Mouse (Mus musculus): ENCODE data around the gene Ctps.
"Not testable (repeated sequence)": the region's sequence is repeated elsewhere in the genome, so short reads cannot be mapped to it uniquely, and the experiment has no call there.

Gene Ctps

DNA sequence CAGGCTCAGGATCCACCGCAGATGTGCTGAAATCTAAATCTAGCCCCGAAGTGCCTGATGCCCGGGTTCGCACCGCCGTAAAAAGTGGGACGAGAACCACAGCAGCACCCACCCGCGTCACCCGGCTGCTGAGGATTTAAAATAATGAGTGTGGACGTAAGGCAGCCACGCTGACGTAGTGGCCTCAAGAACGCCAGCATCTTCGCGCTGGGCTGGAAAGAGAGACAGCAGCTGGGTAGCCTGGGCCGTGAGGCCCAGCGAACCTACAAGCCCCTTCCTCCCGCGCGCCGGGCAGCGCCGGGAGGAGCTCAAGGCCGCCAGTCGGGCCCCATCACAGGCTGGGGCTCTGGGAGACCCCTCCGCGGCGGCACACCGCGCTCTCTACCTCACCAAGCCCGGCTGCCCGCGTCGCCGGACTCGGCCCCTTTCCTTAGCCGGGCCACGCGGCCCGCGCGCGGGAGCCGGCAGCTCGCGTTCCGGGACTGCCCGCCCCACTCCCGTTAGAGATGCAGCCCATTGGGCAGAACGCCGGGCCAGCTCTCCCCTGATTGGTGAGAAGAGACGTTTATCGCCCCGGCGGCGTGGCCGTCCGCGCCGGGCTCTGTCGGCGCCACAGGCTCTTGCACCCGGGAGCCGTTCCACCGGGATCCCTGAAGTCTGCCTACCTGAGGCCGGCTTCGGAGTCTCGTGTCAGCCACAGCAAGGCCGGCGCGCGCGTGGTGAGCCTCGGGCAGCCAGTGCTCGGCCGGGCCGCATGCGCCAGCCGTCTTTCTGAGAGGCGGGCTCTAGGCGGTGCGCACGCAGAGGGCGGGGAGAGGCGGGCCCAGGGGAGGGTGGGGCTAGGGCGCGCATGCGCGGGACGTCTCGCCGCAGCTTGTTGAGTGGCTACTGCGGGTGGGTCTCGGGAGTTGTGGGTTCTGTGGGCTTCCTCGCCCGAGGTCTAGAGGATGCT lies at the start of gene Ctps:
Ctps (minus strand) TSS at position 791 of the 952 bp plus-strand sequence.
- peak; percentile 93 to 94 for DNase-seq

DNA sequence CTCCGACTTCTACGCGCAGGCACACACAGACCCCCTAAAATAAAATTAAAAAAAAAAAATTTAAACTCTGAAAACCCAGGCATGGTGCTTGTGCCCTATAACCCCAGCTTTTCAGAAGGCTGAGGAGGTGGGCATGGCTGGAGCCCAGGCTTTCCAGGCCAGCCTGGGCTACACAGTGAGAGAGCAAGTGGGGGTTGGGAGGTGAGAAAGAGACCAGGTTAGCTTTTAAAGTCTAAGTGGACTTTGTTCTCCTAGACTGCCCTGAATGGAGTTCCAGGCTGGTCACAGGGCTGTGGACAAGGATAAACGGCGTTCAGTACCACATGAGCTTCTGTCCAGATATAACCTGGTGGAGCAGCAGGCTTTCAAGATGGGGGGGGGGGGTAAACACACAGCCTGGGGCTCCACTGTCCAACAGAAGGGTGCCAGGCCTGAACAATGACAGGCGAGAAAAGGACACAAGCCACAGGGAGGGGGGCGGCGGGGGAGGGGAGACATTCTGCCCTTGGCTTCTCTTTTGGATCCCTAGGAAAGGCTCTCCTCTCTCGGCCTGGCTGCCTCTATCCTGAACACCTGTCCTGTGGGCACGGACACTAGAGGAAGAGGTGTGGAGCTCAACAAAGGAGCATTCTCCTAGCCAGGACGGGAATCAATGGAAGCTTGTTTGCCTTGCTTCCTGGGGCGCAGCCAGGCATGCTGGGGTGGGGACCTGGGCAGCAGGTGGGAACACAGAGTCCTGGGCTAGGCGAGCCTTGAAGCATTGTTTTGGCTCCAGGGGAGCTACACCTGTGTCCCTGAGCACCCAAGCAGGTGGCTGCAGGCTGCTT lies 46.3 kb upstream of the Ctps start:
- DNase-seq, result no peak

DNA sequence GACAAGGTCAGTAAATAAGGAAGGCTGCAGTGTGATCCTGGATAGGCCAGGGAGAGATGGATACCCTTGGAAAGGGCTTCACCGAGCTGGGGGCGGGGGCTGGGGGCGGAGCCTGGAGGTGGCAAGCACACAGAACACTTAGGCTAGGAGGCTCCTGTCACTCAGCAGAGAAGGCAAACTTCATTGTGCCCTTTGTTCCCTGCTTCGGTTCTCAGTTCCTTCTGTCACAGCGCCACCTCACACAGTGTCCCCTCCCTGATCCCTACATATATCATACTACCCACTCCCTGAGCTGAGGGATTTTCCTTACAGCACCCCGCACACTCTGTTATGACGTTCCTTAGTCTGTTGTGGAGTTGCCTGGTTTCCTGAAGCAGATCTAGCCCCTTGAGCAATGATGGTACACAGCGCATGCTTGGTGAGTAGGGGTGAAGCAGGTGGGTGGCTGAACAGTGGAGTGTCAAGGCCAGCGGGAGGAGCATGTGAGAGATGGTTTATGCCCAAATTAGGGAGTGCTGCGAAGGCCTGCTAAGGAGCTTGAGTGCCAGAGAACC lies 45.5 kb upstream of the Ctps start:
- peak; percentile 29 to 74 for DNase-seq

DNA sequence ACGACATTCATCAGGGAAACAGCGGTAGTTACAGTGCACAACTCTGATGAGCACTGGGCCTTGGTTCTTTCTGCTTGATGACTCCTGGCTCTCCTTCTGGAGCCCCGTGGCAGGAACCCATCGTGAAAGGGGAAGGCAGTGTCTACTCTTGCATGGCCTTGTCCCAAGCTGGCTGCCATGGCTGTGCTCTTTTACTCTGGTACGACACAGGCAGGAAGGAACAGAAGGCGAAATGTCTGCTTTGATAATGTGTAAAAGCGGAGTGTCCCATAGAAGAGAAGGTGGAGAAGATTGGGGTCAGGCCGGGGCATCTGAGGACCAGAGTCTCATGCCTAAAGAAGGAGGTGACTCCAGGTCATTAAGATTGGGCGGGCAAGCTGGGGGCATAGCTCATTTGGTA lies 44.6 kb upstream of the Ctps start:
- DNase-seq, result no peak

DNA sequence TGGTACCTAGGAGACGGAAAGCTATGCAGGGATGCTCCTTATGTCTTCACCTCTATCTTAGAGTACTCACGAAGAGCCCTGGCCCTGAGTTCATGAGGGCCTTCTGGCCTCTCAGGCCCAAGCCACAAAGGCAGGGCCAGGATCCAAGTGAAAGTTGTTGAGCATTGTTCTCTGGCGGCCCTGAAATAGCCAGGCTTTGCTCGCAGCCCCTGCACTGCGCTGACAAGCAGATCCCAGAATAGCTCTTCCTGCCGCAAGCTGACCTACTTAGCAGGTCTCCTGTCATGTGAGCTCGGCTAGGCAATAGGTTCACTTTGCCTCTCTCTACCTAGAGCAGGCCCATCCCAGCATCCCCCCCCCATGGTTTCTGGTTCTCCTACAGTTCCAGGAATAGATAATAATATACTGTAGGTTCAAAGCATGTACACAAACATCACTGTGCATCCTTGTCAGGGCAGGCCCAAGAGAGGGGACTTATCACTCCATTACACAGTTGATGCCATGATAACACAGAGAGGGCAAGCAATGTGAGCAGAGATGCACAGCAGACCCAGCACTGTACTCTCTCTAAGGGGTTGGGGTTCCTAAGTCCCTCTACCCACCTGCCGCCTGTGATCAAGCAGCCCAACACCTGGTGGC lies 43.7 kb upstream of the Ctps start:
- peak; percentile 27 to 39 for DNase-seq

DNA sequence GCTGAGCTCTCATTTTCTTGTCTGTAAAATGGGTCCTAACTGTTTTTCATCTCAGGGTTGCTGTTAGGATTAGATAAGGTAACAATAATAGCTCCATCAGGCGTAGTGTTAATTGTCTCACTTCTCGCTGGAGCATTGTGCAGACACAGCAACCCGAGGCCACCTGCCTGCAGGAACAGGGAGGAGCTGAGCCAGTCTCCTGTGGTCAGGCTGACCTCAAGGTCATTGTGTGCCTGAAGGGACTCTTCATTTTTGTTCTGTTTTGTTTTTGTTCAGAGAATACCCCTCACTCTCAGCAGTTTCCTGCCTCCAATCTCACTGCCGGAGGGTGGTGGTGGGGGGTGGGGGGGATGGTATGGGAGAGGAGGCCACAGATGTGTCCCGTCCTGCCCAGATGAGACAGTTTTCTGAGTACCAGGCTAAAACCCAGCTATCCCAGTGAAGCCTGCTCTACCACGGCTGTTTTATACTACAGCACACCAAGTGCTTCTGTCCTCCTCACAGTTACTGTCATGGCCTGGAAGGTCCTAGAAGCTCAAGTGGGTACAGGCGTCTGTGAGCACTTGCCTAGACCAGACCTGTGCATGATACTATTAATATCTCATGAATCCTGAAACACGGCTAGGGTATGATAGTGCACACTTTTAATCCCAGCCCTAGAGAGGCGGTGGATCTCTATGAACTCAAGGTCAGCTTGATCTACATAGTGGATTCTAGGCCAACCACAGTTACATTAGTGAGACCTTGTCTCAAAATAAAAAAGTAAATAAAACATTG lies 42.4 kb upstream of the Ctps start:
- DNase-seq, result peak in 1 of 2 experiments; percentile 29

DNA sequence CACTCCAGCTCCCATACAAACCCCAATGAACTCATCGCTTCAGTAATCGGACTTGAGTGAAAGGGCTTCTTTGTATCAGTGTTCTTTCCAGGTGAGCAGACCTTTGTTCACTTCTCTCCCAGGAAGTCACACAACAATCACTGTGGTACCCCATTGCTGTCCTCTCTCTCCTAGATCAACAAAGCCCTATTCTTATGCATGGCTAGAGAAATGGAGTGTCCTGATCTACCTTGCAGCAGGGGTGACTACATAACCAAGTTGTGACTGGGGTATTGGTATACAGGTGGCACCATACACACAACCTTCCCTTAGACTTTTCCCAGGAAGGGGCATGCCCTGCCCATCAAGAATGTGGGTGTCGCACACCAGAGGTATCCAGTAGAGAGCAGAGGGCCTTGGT lies 40.9 kb upstream of the Ctps start:
- no peak for DNase-seq

DNA sequence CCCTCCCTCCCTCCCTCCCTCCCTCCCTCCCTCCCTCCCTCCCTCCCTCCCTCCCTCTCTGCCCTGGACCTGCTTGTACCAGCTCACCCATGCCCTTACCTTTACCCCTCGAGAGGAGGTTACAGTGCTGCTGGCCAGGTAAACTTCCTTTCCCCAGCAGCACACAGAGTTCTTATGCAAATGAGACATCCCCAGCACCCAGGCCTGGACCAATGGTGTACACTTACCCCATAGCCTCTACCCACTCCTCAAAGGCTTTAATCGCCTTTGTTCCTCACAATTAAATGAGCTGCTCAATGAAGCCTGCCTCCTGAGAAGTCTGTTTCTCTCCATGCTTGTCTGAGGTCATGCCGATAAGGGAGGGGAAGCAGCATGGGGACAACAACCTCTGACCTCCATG lies 36.9 kb upstream of the Ctps start:
- peak in 1 of 2 experiments; percentile 28 for DNase-seq

DNA sequence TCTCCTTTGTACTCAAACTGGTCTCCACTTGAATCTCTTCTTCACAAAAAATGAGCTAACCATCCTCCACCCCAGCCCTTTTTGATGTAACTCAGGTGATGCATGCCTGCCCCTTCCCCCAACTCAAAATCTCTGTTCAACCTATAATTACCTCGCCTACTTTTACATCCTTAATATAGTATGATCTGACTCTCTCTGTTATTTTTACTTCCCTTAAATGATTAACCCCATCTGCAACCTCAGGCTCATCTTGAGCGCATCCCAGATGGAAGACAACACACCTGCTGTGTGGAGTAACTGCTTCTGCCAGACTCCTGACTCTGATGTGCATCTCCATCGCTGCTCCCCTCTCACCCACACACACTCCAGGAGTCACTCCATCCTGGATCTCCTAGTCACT lies 32.6 kb upstream of the Ctps start:
- no peak for DNase-seq

DNA sequence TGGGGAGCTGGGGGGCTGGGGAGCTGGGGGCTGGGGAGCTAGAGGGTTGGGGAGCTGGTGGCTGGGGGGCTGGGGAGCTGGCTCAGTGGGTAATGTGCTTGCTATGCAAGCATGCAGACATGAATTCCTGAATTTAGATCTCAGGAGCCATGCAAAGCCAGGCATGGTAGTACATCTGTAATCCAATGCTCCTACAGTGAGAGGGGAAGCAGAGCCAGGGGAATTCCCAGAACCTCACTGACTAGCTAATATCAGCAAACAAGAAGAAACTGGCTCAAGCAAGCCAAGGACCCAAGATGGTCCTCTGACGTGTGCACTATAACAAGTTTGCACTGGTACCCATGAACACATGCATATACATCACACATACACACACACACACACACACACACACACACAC lies 31.7 kb upstream of the Ctps start:
- no peak for DNase-seq

DNA sequence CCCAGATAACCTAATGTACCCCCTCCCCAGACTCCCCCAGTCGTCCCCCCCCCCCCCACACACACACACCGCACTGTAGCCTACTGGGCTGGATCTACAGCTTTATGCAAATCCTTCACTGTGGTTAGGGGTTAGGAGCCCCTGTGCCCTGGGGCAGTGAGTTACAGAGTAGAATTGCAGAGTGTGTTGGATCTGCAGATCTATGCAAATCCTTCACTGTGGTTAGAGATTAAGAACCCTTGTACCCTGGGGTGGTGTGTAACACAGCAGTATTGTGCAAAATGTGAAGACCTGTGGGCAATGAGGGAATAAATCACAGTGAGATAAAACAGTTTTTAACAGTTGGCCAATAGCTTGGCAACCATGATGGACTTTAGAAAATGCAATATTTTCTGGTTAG lies 28.8 kb upstream of the Ctps start:
- peak; percentile 21 to 58 for DNase-seq

DNA sequence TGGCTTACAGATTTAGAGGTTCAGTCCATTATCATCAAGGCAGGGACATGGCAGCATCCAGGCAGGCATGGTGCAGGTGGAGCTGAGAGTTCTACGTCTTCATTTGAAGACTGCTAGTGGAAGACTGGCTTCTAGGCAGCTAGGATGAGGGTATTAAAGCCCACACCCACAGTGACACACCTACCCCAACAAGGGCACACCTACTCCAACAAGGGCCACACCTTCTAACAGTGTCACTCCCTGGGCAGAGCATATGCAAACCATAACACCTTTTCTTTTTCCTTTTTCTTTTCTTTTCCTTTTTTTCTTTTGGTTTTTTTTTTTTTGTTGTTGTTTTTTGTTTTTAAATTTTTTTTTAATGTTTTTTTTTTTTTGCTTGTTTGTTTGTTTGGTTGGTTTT lies 26.1 kb upstream of the Ctps start:
- DNase-seq, result not testable (repeated sequence)

DNA sequence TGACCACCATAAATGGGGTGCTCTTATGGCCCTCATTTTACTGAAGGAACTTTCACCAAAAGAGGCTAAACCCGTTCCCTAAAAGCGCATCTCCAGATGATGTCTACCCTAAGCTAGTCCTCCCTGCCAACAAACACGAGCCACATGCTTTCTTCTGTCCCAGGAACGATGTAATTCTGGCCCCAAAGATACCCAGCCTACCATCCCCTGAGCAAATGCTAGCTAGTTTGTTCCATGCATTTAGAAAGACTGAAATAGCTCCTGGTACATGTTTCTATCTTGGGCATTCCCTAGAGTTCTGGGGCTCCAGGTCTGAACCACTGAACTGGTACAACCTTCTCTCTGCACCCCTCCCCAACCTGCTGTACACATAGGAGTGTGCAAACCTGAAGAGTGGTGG lies 20.9 kb upstream of the Ctps start:
- DNase-seq, result no peak

DNA sequence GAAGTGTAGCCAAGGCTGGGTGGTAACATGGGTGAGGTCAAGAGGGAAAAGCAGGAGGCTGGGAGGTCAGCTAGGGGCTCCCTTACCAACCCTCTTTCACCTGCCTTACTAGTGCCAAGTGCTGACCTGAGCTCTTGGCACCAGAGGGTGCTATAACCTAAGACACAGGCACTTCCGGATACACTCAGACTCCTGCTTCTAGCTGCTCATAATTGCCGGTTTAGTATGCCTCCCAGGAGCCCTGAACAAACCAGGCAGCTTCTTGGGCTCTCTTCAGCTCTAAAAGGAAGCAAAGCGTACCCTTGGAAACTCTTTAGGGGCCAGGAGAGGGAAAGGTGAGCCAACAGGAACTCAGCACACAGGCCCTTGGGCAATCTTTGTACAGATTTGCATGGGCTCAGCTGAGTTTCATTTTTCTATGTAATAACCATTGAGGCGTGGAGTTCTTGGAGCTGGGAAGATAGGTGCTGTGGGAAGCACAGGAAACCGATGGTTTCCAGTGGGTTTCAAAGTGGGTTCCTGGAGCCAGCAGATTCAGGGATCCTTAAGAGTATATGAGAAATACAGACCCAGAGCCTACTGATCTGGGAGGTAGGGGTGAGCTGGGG lies 19.8 kb upstream of the Ctps start:
- DNase-seq, result peak; percentile 68 to 77

DNA sequence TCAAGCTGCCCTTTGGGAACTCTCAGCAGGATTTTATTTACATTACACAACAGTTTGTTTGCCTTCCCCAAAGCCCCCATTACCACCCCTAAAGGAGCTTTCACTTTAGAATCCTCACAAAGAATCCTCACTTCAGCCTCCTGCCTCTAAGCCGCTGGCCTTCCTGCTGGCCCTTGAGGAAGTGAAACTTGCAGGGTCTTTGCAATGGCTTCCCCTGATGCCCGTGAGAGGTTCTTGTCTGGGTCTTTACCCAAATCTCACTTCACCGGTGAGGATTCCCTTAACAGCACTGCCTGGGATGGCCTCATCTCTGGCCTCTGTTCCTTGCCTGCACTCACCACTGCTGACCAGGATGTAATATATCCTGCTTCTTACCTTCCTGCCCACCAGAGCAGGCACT lies 19.0 kb upstream of the Ctps start:
- no peak for DNase-seq

DNA sequence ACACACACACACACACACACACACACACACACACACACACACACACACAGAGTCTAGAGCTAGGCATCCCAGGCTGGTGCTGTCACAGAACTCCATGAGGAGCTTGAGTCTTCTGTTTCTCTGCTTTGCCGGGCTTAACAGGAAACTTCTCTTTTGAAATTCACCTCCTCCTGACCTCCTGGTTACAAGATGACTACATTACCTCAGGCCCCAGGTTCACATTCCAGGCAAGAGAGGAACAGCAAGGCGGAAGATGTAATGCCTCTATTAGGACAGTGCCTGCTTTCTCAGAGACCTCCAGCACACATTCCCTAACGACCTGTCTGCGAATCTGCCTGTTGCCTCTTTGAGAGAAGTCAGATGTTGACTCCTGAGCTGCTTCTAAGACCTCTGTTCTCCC lies 18.4 kb upstream of the Ctps start, which contains the start of gene Gm8439:
Gm8439 (plus strand) TSS at position 301 of the 400 bp plus-strand sequence.
- no peak for DNase-seq

DNA sequence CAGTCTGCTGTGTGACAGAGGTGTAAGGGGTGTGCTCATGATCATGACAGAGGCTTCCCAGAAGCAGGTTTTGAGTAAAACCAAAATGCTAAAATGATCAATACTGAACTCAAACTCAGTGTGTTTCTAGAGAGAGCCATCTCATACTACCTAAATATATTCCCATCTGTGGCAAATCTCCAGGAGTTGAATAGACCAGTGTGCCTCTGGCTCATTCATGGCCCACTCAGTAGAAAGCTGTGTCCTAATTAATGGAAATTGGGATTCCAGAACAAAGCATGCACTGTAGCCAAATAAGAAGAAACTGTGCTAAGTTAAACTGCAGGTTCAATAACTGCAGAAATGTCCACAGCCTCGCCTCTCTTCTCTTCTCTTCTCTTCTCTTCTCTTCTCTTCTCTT lies 16.9 kb upstream of the Ctps start:
- DNase-seq, result no peak

DNA sequence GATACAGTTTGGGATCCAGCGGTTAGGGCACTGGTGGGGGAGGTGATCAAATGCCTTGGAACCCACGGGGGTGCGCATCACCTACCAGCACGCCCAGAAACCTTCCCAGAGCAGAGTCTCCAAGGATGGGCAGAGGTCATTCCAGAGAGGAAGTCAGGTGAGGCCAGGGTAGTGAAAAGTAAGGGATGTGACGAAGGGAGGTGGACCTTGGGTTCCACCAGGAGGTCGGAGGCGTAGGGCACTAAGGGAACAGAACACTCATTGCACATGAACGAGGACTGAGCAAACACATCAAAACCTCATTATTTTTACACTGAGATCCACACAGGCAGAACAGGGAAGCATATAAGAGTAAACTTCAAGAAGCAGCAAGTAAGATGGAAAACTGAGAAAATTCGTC lies 11.6 kb upstream of the Ctps start:
- DNase-seq, result no peak

DNA sequence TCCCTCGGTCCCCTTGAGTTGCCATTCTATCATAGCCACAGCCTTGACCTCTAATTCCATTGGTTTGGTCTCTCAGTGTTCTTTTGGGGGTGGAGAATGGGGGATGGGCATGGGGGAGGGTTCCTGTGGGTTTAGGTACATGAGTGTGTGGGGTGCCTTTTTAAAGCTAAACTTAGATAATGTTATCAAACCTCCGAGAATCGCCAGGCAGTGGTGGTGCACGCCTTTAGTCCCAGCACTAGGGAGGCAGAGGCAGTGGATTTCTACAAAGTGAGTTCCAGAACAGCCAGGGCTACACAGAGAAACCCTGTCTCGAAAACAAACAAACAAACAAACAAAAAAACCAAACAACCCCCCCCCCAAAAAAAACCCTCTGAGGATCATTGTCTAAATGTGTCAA lies 10.8 kb upstream of the Ctps start:
- no peak for DNase-seq

DNA sequence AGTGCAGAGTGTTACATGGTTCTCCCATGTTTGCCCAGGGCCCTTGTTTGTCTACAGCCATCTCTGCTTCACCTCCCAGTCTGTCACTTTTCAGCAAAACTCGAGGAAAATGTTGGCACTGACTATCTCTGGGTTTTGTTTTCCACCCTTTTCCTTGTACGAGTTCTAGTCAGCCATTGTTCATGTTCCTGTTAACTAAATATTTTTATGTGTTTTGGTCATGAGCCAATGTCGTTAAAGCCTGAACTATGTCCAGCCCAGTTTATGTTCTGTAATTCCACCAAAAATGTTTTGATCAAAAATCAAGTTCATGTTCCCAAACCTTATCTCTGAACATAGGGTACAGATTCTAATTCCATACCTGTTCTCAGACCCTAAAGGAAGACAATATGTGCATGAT lies 1.6 kb upstream of the Ctps start:
- DNase-seq, result no peak

DNA sequence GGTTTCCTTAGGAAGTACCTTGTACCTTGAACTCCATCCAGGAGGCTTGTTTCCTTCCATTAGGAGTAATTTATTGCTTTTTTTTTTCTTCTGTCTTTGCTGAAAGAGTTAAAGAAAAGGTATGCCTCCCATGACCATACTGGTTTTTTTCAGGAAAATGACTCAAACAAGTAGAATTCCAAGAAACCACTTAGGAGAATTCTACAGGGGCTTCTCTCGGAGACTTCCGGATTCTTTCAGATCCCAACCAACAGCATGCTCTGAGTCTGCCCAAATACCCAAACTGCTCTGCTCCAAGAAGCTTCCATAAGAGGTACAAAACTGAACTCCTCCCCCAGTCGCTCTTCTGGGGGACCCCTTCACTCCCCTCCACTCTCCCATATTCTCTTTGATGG lies 991 bp upstream of the Ctps start:
- DNase-seq, result no peak

Data from kidney, postnatal 36 days (tissue).